Mouse (Mus musculus): ENCODE results near the gene Nudt4.

Gene Nudt4

DNA sequence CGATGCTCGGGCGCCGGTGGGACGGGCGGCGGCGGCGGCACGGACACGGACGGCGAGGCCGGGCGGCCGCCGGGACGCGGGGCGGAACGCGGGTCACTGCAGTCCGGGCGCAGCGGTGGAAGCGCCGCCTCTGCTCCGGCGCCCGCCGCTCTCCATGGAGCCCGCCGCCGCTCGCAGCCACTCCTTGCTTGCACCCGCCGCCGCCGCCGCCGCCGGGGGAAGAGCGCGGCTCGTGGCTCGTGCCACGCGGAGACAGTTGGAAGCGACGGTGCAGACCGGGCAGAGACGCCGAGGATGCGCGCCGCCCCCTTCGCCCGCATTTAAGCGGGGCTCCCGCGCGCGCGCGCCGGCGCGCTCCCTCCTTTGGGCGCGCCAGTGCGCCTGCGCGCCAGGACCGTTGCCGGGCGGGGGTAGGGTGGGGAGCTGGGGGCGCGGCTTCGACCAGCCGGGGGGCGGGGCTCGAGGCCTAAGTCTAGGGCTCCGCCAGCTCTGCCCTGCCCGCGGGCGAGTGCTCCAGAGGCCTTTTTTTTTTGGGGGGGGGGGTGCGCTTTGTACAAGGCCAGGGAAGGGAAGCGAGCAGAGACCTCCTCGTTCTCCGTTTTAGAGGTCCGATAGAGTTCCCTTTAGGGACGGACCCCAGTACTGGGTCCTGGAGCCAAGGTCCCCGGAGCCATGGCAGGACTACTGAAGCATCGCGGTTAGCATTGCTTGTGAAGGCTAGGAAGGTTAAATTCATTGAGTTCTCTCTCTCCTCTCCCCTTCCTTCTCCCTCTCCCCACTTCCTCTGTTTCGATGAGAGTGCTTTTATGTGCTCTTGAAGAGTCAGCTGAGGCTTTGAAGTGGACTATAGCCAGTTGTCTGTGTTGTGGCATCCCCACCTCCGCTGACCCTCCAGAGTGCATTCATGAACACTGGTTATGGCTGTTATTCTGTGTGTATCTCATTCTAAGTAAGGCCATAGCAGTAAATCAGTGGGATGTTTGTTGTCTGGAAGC lies at the start of gene Nudt4:
TSS of gene Nudt4 (minus strand) at position 296 of the 995 bp plus-strand sequence.
- peak; percentile 62 to 66 for DNase-seq (ENCODE audit: low read depth in 2 of 2, low spot score in 2 of 2)

DNA sequence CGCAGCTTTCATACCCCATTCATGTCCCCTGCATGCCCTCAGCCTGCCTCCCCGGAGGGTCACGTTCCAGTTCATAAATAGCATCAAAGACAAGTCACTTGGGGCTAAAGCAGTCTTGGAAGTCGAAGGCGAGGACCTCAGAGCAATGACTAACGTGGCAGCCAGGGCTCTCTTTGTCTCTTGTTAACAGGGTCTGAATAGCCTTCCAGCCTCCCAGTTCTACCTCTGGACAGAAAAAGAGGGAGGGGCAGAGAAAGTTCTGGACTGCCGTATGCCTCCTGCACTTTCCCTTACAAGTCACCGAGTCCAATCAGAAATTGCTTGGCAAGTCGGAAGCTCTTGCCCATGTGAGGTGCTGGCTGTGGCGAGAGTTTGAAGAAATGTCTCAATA lies 47.4 kb upstream of the Nudt4 start:
- DNase-seq (ENCODE audit: low read depth in 2 of 2, low spot score in 2 of 2): no peak

DNA sequence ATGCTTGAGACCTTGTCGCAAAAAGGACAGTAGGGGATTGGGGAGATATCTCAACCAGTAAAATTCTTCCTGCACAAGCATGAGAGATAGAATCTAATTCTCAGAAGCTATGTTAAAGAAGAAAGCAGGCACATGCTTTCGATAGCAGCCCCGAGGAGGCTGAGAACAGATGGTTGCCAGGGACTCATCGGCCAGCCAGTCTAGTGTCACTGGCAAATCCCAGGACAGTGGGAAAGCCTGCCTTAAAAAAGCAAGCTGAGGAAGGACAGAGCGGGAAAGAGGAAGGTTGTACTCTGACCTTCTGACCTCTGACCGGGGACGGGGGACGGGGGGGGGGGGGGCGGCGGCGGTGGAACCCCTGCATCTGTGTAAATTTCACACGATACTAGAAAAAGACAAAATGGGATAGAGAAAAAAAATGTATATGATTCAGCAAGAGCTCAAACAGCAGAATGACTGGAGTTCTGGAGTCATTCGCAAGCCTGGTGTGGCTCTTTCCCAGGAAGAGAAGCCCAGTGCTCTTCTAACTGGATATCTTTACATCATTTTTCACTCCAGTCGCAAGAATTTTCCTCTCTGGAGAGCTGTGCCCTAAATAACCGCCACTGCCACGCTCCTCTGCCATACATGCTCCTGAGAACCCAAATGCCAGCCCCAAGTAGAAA lies 46.9 kb upstream of the Nudt4 start:
- DNase-seq (ENCODE audit: low read depth in 2 of 2, low spot score in 2 of 2): no peak

DNA sequence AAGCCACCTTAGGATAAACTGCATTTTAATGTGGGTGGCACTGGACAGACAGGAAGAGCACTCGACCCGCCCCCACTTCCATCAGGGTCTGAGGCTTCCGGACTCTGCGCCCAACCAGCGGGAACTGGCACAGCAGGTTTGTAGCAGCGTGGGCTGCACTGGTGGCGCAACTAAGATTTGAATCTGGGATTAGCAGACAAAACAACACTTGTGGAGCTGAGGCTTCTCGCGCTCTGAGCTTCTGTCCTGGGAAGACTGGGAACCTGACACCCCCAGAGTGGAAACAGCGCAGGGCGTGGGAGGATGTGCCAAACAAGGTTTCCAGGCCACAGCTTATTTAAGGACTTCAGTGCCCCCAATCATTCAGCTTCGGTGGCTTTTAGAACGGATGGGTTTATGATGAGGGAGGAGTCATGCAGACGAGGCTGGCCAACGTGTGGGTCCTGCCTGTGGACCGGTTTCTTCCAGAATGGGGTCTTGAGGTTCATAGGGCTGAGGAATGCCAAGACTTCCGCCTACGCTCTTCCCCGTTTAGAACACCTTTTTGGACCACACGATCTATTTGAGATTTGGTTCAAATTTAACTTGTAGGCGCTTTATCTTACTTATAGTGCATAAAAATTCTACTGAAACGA lies 41.1 kb upstream of the Nudt4 start:
- no peak for DNase-seq (ENCODE audit: low read depth in 2 of 2, low spot score in 2 of 2)

DNA sequence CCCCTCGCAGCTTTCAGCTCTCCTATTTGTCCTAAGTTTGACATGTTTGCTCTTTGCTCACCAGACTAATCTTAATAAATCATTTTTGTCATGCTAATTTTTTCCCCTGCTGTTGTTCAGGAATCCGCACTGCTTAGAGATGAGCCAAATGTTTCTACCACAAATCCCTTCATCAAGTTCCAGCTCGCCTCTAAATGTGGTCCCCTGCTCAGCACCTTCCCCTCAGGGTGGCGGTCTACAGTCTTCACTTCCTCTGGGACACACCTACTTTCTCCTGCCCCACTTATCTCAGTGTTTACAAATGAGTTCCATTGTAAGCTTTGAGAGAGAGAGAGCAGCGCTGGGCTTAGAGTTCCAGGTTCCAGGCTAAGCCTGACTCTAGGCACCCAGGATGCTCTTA lies 36.6 kb upstream of the Nudt4 start:
- no peak for DNase-seq (ENCODE audit: low read depth in 2 of 2, low spot score in 2 of 2)

DNA sequence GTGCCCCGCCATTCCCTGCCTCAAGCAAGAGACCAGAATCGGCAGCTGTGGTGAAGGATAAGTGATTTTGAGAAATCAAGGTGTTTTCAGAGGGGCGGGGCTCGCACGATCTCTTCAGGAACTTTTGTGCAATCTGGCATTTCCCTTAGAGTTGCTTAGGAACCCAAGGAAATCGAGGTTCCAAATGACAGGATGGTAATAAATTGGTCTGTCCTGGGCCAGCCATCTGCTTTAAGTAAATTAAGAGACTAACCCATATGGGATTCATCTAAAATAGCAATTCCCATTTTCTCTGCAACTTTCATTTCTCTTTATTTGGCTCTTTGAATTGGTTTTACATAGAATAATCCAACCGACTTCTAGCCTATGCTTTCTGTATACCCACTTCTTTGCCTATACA lies 35.8 kb upstream of the Nudt4 start:
- no peak for DNase-seq (ENCODE audit: low read depth in 2 of 2, low spot score in 2 of 2)

DNA sequence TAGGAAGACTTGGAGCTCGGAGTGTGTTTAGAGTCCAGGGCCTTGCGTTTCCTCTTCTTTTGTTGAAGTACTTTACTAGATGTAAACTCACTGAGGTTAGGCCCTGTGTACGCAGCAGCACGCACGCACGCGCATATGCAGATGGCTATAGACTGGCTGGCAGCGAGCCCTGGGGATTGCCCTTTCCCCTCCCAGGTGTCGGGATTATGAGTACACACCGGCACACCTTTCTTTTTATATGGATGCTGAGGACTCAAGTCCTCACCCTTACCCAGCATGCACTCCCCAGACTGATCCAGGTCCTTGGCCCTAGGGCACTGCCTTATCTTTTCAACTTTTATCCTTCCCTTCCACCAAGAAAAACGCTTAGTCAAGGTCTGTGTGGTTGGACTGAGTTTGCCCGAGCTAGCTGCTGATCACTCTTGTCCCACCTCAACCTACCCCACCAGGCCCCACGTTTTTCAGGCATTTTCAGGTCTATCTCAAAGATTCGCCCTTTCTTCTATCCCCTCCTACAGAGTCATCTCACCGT lies 34.2 kb upstream of the Nudt4 start:
- no peak for DNase-seq (ENCODE audit: low read depth in 2 of 2, low spot score in 2 of 2)

DNA sequence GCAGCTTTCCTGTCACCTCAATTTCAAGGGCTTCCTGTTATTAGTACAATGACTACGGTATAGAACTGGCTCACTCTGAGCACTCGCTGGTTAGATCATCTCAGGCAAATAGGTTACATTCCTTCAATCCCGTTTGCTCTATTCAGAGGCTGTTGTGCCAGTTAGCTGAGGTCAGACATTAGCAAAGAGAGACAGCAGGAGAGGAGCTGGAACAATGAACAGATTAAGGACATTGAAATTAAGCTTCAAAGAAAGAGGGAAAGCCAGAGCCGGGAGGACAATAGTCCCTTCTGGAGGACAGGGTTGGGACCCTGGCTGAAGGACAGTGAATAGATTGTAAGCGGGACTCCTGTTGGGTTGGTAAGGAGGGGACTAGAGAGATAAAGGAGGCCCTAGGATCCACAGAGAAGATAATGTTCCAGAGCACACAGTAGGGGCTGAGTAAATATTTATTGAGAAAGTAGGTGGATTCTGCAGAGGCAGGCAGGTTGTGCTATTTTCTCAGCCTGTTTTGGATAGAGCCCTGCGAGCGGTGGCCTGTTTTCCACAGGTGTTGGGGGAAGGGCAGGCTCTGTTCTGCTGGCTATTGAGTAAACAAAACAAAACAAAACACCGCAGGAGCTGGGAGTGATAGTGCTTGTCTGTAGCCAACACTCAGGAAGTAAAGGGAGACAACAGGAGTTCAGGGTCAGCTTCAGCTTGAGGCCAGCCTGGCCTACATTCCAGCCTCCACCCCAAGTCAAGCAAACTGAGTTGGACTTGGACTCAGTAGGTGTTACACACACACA lies 32.1 kb upstream of the Nudt4 start:
- no peak for DNase-seq (ENCODE audit: low read depth in 2 of 2, low spot score in 2 of 2)

DNA sequence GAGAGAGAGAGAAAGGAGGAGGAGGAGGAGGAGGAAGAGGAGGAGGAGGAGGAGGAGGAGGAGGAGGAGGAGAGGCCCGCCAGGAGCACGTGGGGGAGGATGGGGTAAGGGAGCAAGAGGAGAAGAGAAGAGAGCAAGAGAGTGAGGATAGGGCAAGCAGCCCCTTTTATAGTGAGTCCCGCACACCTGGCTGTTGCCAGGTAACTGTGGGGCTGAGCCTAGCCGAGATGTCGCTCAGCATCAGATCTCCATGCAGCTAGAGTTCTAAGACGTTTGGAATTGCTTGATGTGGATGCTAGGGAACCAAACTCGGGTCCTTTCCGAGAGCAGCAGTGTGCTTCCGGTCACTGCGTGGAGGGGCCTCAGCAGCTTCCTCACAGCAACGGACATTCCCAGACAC lies 30.5 kb upstream of the Nudt4 start:
- no peak for DNase-seq (ENCODE audit: low read depth in 2 of 2, low spot score in 2 of 2)

DNA sequence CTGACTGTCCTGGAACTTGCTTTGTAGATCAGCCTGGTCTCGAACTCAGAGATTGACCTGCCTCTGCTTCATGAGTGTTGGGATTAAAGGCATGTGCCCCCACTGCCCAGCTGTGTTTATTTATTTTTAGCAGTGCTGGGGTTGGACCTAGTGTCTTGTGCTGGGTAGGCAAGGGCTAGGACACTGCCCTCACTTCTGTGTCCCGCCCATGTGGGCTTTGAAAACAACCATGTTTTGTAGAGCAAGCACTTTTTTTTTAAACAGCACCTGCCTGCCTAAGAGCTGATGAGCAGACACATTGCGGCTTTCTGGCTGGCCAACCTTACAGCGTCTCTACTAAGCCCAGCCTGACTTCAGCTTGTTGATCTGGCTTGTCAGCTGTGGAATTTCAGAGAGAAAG lies 27.3 kb upstream of the Nudt4 start:
- no peak for DNase-seq (ENCODE audit: low read depth in 2 of 2, low spot score in 2 of 2)

DNA sequence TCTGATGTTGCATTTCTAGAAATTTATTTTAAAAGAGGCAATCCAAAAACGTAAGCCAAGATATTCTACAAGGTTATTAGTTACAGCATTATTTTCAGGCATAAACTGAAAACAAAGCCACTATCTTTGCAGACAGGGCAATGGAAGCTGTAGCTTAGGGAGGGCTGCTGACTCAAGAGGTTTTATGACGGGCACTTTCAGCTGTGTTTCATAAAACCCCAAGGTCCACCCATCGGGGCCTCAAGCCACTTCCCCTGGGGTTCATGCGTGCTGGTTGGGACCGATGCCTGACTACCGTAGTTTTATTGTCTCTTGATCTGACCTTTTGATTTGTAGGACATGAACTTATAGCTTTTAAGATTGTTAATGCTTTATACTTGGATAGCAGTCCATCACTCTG lies 26.2 kb upstream of the Nudt4 start:
- no peak for DNase-seq (ENCODE audit: low read depth in 2 of 2, low spot score in 2 of 2)

DNA sequence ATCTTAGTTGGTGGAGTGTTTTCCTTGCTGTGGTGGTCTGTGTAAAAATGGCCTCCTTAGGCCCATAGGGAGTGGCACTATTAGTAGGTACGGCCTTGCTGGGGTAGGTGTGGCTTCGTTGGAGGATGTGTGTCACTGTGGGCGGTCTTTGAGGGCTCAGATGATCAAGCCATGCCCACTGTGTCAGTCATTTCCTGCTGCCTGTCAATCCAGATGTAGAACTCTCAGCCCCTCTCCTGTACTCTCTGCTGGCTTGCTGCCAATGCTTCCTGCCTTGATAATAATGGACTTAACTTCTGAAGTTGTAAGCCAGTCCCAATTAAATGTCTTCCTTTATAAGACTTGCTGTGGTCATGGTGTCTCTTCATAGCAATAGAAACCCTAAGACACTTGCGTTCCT lies 25.2 kb upstream of the Nudt4 start:
- DNase-seq (ENCODE audit: low read depth in 2 of 2, low spot score in 2 of 2): no peak

DNA sequence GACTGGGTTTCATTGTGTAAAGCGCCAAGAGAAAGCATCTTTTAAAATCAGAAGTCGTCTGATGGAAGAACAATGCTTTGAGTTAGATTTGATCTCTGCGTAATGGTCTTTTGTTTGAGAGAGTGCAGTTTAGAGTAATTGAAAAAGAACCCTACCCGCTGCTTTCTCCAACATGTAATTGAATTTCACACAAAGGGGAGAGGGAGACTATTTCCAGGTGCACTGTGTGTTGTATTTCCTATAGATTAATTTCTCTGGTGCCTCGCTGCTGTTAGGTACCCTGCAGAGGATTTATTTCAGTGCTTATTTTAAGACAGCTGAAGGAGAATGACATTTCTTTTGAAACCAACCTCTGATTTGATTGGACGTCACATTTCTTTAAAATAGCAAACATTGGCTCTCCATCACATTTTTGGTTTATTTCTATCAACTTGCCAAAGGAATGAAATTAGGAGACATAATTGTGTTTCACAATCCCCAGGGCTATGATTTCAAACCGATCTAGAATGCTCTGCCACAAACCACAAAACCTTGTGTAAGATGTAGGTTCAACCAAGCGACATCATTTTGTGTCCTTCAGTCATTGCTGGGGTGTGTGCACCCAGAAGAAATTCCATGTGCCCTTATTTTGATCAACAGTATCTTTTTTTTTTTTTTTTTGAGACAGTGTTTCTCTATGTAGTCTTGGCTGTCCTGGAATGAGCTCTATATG lies 23.7 kb upstream of the Nudt4 start:
- DNase-seq (ENCODE audit: low read depth in 2 of 2, low spot score in 2 of 2): no peak

DNA sequence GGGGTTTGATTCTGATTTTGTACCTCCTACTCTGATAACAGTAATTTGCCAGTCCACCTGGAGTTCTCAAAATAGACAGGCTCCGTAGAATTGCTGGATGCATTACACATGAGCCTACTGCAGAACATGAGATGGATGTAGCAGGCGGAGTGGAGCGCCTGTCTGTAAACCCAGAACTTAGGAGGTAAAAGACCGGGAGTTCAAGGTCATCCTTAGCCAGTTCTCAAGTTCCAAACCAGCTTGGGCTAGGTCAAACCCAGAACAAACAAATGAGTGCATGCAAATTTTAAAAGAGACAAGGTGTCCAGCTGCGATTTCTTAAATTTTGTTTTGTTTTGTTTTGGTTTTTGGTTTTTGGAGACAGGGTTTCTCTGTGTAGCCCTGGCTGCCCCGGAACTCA lies 21.6 kb upstream of the Nudt4 start:
- no peak for DNase-seq (ENCODE audit: low read depth in 2 of 2, low spot score in 2 of 2)

DNA sequence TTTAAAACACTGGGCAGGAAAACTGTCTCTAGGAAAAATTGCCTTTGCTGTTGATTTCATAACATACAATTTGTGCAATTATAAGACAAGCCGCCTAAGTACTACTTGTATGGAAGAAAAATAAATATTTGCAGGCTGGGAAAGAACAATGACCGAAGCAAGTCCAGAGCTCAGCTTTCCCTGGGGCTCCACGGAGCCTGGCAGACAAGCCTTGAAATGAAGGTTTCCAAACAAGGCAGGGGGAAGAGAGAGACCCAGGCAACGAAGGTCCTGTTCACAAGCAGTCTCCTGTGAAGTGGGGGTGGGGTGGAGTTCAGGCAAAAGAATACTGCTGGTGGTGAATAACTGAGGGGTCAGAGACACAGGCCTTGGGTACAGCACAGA lies 13.6 kb upstream of the Nudt4 start:
- DNase-seq (ENCODE audit: low read depth in 2 of 2, low spot score in 2 of 2): no peak

DNA sequence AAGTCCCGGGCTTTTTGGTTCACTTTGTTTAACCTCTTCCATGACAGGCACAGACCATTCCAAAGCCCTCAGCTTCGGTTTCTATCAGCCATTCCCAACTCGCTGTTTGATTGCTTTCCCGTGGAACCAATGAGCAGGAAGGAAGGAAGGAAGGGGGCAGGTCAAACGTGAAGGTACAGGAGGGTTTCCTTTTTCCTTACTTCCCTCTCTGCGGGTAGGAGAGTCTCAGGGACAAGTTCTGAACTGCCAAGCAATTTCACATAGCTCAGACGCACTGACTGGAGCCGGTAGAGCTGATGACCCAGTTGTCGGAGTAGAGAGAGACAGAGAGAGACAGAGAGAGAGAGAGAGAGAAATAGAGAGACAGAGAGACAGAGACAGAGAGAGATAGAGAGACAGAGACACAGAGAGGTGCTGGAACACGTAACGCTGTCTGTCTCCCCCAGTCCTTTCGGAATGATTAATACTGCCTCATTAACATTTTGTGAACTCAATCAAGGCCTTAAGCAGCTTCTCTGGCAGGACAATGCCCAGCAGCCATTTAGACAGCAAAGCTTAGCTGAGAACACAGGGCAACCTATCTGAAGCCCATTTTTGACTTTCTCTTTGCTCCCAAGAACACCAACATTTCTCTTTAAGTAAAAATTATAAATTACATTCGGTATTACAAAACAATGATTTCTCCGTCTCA lies 13.1 kb upstream of the Nudt4 start:
- no peak for DNase-seq (ENCODE audit: low read depth in 2 of 2, low spot score in 2 of 2)

DNA sequence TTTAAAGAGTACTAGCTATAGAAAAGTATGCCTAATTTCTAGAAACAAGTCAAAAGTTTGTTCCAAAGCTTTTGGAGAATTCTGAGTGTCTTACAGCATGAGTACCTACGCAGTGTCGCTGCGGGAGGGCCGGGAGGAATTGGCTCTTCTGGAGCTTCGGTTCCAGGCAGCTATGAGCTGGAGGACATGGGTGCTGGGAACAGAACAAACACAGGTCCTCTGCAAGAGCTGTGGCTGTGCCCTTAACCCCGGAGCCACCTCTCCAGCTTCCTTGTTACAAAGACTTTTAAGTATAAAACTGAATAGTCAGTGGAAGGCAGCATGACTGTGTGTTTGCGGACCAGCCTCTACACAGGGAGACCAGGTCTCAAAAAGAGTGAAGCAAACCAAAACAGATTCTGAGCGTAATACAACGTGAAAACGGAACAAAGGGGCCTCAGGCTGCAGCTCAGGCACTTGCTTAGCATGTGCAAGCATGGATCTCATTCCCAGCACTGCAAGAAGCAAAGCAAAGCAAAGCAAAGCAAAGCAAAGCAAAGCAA lies 12.0 kb upstream of the Nudt4 start:
- DNase-seq (ENCODE audit: low read depth in 2 of 2, low spot score in 2 of 2): no peak

DNA sequence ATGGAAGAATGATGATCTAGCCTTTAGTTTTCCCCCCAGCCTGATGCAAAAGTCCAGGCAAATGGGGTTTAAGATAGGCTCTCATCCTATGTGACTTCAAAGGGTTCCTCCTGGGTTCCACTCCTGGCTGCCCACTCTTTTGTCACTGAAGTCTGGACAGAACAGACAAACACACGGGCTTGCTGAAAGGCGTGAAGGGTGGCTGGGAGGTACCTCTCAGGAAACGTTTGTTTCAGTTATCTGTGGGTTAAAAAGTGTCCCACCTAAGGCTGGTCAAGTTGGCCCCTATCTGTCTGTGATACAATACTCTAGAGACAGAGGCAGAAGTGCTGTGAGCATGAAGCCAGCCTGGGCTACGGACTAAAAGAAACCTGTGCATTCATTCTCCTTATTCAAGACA lies 11.0 kb upstream of the Nudt4 start:
- no peak for DNase-seq (ENCODE audit: low read depth in 2 of 2, low spot score in 2 of 2)

DNA sequence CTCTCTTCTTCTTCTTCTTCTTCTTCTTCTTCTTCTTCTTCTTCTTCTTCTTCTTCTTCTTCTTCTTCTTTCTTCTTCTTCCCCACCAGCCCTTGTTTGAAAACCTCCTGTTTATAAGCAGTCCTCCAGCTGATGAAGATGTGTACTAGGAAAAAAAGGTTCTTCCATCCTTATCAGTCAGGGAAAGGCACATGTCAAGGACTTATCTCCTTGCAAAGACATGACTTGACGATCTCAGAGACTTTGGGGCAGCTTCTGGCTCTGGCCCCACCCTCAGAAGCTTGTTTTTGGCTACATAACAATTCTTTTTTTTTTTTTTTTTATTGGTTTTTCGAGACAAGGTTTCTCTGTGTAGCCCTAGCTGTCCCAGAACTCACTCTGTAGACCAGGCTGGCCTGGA lies 5.5 kb upstream of the Nudt4 start:
- no peak for DNase-seq (ENCODE audit: low read depth in 2 of 2, low spot score in 2 of 2)

DNA sequence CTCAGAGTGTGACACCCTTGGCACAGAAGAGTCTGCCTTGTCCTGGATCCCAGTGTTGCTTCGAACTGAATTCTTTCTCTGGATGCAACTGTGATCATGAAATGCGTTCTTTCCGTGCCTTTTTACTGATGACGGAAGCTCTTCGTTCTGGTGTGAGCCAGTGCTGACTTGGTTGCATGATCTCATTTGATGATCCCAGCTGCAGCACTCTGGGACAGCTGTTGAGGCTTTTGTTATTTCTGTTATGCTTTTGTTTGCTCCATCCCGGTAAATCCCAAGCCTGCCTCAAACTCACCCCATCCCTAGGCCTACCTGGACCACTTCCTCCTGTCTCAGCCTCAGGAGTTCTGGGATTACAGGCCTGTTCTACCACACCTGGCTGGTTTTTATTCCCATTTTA lies 4.1 kb upstream of the Nudt4 start:
- DNase-seq (ENCODE audit: low read depth in 2 of 2, low spot score in 2 of 2): no peak
